Mouse (Mus musculus) gastrocnemius, adult 18-20 months (tissue): ENCODE data around the gene Nkx6-1. TPM values are rescaled to one million over a fixed set of nuclear protein-coding genes. Genes with fewer than 3 reads are reported as not detected.

Source experiments
- DNase-seq: peaks from one replicate; pipeline ENCODE4 v3.0.0; 2021; ENCODE audit warnings: low spot score
- long read RNA-seq, 2 experiments: library from polyadenylated mRNA; stranded (forward); transcript quantifications; one replicate each; pipeline ENCODE4 v2.0.0; 2021
- total RNA-seq, 2 experiments: library from RNA; stranded (reverse); gene quantifications; 2 replicates each; pipeline ENCODE4 v1.2.3; 2021

Gene Nkx6-1
- total RNA-seq: not detected
- long read RNA-seq, experiment 1: 0 reads
- long read RNA-seq, experiment 2: 0 reads

DNA sequence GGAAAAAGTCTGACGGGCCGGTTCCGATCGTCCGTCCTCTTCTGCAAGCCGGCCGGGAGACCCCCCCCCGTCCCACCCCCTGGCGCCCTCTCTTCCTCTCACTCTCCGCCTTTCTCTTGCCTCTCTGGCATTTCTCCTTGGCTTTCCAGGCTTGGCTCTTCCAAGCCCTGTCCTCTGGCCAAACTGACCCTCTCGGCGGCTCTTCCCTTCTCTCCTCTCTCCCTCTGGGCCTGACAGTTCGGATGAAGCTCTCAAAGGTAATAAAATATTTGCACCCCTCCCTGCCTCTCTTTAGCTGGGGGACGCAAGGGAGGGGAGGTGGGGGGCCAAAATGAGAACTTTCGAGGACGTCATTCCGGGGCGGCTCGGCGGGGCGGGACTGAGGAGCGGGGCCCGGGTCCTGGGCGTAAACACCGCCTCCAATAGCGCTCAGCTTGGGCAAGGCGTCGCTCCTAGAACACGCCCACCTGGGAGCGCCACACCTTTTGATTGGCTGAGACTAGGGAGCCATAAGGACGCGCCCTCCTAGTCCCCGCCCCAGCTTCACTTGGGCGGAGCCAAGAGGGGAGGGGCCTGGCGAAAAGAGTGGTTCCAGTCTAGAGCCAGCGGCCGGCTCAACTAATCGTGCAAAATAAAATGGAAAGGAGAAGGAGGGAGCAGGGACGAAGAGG lies at the start of gene Nkx6-1:
Gene Nkx6-1 (minus strand): TSS at position 52 of the 671 bp plus-strand sequence.
- DNase-seq: peak; percentile 60

DNA sequence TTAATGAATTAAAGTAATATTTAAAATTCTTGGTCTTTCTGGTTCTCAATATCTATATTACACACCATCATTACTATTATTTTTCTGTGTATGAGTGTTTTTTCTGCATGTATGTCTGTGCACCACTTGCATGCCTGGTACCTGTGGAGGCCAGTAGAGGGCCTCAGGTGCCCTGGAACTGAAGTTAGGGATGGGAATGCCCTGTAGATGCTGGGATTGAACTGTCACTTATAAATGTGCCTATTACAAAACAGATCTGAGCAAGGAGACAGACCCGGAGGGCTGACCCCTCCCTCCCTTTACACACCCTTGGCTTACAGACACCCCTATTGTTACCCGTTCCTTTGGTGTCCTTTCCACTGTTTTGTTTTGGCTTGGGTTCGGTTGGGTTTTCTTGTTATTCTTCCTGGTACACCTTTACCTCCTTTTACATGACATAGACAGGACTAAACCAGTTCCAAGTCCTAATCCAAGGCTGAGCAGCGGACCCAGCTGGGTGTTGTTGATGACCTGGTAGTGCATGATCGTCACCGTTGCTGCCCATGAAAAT lies 48.3 kb upstream of the Nkx6-1 start:
- DNase-seq: no peak

DNA sequence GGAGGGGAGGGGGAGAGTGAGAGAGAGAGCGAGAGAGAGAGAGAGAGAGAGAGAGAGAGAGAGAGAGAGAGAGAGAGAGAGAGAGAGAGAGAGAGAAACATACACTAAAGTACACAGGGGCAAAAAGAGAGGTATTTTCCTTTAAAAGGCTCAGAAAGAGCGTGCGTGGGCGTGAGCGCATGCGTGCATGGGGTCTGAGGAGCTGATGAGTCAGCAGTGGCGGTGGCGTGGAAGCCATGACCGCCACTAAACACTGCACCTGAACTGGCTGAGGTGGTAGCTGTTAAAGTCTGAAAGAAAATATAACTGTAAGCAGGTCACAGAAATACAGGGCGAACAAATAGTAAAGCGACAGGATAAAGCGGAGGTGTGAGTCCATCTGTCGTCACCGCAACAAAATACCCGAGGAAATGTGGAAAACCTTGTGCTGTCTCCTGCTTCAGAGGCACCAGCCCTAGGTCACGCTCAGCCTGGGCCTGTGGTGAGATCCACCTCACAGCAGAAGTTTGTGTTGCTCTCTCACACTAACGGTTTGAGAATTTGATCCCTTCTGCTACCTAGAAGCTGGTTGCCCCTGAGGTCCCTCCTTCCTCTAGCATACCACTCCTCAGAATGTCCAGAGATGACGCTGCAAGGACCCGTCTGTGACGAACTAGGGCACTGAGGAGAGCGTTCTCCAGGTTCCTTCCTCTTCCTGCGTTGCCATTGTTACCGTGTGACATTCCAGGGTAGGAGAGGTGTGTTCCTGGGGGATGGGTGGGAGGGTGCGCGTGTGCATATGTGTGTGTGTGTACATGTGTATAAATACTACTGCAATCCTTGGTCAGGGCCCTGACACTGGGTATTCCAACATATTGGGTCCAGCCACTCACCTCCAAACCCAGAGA lies 38.8 kb upstream of the Nkx6-1 start:
- DNase-seq: no peak

DNA sequence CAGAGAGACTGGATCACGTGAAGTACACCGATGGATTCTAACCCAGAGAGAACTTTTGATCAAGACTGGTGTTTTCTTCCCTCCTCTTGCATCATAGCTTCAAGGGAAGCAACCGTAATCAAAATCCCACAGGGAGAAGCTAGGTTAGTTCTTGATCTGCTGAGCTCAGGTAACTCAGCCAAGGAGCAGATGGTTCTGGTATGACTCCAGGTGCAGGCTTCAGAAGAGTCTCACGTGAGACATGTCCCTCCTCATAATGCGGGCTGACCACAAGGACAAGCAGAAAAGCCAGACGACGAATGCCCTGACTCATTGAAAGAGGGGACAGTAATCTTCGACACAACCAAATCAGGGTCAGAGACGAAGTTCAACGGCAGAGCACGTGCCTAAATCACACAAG lies 37.8 kb upstream of the Nkx6-1 start:
- DNase-seq: no peak

DNA sequence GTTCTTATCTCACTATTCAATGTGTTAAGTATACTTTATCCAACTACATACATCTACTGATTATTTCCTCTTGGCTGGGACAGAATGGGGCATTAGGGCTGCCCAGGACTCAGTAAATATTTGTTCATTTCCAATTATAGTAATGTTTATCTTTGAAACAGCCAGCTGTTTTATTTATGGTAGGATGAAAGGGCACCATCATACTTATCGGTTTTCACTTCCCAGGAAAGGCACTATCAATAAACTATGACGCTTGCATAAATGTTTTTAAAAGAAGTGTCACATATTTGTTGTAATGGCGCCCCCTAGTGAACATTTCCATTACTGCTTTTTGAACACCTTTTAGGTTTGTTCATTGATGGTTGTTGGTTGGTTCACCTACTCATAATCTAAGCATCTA lies 35.8 kb upstream of the Nkx6-1 start:
- DNase-seq: peak; percentile 19

DNA sequence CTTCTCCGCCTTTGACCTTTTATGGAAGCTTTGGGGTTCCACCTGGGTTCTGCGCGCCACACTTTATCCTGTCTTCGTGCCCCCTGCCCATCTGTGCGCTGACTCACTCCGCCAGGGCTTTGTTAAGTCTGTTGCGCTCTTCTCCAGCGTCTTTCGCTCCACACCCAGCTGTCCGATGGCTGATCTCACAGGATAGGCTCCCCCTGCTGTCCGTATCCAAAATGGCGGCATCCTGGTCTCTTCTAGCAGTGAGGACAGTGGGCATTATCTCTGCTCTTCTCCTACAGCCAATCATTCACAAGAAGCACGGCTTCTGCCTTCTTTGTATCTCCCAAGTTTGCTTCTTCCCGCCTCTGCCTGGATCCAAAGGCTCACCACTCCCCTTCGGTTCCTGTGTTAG lies 23.8 kb upstream of the Nkx6-1 start:
- DNase-seq: no peak

DNA sequence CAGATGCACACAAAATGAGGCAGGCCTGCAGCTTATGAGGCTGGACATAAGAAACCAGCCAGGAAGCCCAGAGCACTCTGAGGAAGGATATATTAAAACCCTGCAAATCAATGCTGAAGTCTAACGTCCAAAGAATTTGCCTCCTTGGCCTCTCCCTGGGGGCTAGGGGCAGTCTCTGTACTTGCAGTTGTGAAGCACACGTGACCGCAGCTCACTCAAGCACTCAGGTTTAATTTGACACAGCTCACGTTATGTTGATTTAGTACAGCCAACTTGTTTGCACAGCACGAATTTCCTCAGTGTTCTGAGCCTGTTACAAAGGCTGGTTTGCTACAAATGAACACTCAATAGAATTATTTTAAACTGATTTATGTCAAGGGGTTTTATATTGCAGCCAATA lies 18.5 kb upstream of the Nkx6-1 start:
- no peak for DNase-seq

DNA sequence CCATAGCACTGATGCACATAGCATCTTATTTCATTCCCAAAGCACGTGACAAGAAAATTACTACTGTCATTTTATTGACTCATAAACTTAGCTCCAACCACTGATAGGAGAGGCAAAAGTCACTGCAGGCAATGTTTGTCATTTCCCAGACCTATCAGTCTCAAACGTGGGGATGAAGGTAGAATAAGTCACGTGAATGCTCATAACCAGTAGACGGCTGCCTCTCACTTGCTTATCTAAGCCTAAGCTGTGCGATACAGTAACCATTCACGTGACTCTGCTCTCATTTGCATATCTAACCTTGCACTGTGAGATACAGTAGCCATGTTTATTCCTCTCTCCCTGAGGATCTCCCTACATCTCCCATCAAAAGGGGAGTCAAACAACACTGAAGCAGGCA lies 15.5 kb upstream of the Nkx6-1 start:
- DNase-seq: no peak

DNA sequence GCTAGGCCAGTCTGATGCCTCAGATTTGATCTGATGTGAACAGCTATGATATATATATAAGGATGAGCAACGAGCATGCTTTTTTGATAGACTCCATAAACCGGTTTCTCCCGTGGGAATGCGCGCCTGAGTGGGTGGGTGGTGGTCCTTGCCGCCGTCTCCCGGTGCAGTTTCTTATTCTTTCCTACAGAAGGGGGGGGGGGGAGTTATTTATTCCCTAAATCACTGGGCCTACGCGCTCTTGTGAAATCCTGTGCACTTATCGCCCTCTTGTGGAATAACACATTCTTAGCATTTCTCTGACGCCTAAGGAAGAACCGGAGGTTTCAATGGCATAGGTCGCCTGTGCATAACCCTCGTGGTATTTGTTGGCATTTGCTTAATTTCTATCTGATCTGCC lies 4.6 kb upstream of the Nkx6-1 start:
- DNase-seq: no peak

DNA sequence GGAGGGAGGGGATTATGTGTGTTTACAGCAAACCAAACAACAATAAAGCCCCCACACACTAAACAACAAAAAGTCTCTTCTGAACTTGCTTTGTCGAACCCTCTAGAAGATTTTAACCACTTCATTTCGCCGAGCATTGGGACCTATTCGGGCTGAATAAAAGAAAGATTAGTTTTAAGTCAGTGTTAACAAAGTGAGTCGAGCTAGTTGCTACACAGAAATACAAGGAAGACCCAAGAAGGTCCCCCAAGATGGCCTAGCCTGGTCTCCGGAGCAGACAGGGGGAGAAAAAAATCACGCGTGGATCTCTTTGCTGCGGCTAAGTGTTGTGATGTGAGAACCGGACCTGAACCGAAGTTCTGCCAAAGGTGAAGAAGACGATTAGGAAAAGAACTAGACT lies 3.7 kb upstream of the Nkx6-1 start:
- DNase-seq: no peak

DNA sequence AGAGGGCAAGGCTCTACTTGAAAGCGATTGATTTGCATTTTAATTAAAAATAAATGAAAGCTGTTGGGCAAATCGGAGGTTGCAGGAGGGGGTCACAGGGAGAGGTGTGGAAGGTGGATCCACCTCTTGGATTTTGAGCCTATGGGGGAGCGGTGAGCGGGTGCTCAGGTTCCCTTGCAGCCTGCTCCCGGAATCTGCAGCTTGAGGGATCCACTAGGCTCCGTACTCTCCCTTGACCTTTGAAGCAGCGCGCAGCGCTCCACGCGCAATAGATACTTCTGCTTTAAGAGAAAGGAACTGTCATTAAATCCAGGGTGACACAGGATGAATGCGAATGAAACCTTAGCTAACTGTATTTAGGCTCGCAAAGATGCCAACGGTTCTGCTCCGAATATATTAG lies 3.2 kb upstream of the Nkx6-1 start:
- DNase-seq: no peak

DNA sequence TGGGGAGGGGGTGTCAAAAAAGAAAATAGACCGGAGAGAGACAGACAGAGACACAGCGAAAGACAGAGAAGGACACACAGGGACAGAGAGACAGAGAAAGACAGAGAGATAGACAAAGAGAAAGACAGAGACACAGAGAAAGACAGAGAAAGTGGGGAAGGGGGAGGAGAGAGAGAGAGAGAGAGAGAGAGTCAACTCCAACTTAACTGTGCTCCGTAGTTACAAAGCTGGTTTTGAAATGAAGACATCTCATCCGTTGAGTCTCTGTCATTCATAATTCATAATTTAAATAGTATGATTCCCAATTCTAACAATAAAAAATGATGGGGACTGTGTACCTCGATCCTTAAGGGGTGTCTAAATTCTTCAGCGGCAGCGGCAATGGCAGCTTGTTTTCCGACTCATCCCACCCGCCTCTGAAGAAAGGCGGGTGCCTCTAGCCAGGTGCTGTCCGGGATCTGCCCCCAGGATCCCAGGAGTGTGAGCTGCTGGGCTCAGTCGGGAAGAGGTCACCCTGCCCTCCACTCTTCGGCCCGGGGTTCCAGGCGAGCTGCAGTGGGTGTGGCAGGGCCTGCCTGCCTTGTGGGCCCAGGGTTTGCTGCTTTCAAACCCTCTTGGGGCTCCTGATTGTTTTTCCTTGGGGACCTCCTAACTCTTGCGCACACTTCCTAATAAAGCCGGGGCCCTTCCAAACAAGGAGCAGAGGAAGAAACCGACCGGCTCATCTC lies 2.6 kb upstream of the Nkx6-1 start:
- DNase-seq: no peak

DNA sequence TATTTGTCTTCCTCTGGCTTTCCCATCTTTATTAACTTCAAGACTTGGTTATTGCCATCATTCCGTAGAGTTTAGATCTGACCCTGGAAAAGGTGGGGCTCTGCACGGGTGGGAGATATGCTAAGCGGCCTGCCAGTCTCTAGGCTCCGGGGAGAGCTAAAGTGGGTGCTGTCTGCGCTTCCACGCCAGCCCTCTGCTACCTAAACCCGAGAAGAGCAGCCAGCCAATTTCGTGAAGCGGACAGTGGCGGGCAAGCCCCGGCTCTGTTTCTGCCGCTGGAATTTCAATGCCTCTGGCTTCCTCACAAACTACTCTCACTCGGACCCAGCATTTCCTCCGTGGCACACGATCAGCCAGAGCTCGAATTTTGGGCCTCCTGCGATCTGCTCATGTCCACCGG lies 1.9 kb upstream of the Nkx6-1 start:
- DNase-seq: no peak

DNA sequence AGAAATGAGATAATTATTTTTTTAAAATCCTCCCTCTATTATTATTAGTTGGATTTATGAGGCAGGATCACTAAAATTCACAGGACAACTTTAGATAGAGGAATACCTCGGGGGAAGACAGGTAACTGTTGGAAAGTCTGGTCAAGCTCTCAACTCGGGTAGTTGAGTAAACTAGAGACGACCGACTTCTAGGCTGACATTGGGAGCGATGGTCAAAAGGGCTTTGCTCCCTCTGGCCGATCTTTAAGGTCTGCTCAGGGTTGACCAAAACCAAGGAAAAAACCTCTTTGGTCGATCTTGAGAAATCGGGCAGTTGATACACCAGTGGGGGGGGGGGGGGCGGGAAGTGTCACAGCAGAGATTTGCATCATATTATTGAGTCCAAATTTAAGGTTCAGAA lies 1.3 kb upstream of the Nkx6-1 start:
- DNase-seq: no peak

DNA sequence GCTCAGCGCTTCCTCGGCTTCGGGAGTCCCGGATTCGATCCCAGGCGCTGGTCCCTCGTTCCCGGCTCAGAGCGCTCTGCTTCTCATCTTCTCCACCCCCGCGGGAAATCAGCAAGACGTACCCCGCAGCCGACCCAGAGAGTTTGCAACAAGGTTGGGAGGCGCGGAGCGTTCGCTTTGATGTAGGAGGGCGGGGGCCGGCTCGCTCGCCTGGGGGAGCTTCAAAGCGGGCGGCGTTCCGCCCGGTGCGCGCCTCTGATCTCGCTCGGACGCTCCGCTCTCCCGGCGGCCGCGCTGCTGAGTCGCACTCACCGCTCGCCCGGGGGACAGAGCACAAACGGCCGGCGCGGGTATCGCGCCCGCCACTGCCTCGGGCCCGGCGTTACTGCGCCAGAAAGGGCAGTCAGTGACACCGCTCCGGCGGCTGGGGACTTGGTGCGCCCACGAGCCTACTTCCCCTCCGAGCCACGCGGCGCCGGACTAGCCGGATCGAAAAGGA lies 324 bp downstream of the Nkx6-1 start:
- DNase-seq: no peak

DNA sequence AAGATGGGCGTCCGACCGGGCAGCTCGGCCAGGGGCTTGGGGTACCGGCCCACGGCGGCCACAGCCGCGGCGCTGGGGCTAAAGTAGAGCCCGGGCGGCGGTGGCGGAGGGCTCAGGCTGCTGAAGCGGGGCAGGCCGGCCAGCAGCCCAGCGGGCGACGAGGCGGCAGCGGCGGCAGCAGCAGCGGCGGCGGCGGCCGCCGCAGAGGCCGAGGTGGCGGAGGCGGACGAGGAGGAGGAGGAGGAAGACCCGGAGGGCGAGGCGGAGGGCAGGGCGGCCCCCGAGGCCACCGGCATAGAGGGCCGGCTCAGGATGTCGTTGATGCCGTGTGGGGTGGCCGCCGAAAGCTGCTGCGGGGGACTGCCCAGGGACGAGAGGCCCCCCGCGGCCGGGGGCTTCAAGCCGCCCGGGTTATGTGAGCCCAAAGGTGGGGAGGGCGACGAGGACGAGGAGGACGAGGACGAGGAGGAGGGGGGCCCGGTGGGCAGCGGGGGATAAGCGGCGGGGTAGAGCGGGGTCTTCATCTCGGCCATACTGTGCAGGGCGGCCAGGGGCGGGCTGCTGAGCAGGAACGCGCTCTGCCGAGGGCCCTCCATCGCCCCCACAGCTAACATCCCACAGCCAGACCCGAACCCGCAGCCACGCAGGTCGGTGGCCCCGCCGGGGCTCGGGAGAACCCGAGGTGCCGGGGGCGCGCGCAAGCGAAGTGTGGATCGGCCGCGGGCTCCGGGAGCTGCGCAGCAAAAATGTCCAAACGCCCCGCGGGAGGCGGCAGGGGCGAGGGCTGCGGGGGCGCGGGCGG lies 974 bp downstream of the Nkx6-1 start:
- DNase-seq: no peak

DNA sequence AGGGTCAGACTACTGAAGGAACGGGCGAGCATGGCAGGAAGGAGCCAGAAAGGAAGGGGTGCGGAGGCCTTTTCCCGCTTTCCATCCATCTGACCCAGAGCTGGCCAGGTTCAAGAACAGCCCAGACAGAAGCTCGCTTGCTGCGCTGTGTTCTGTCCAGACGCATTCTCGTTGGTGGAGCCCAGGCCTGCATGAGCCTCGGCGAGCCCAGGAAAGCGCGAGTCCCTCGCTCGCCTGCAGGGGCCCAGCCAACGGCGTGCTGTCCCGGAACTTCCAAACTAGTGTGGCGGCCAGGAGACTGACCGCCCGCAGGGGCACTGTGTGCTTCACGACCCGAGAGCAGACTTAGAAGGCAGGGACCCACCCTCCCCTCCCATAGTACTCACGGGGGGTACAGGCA lies 1.6 kb downstream of the Nkx6-1 start:
- no peak for DNase-seq

DNA sequence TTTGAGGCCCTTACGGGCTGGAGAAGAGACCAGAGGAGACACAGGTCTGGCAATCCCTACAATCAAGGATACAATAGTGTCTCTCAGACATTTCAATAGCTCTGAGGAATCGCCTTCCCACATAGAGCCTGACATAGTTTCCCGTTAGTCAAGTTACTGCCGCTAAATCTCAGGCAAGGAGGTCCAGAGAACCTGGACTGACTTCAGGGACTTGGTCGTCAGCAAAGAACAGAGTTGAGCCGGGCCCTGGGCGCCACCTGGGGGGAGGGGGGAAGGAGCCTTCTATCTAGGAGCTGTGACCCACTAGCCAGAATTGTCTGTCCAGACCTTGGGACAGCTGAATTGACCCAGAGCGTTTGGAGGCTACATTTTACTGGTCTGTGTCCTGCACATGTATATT lies 2.3 kb downstream of the Nkx6-1 start:
- DNase-seq: no peak

DNA sequence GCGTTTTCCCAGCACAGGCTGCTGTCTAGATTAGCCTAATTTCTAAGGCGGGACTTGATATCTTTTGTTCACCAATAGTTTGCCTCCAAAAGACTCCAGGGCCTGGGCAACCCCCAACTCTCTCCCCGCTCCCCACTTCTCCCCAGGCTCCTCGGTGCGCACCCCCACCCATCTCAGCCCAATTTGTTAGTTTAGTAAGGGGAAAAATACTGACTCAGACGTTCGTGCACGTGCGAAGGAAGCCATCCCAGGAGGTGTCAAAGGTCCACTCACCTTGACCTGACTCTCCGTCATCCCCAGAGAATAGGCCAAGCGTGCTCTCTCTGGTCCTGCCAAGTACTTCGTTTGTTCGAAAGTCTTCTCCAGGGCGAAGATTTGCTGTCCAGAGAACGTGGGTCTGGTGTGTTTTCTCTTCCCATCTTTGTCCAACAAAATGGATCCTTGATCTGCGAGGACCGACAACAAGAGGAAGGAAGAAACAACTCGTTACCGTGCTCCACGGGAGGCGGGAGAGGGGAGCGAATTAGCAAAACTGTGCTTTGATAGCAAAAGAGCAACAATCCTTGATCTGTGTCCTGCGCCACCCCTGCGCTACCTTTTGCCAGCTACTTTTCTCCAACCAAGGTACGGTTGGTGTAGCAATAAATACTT lies 3.1 kb downstream of the Nkx6-1 start:
- no peak for DNase-seq

DNA sequence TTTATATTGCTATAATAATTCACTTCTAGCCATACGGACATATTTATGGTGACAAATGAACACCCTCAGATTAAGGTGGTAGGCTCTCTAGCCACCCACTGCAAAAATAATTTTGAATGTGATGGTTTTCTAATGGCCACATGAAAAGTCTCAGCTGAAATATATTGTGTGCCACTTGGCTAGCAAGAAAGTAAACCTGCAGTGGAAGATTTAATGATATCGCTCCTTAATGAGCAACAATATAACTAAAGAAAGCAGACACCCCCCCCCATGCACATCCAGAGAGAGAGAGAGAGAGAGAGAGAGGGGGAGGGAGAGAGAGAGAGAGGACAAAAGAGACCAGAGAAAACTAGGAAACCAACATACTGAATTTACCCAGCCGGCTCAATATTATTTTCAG lies 4.1 kb downstream of the Nkx6-1 start:
- DNase-seq: no peak
